ENCODE assay signal across 8 mouse cellular contexts in genomic region chr5:117628351-117628750, GRCm38 (mm10).
DNase-seq lines count a peak whose midpoint lies in the region; ATAC-seq and TF ChIP-seq lines count a peak whose summit lies in the region.

No protein-coding gene starts in this region.

- H3K4me1 ChIP-seq in intestine, embryonic 14.5 days (replicated peaks; ENCODE audit: control insufficient read depth, insufficient read depth, low read length) = no peaks in the 10 kb centered on the region
- no peaks in the 10 kb centered on the region for H3K4me1 ChIP-seq in intestine, embryonic 16.5 days (ENCODE audit: control insufficient read depth, insufficient read depth, low read length)
- no peaks in the 10 kb centered on the region; a peak in 1 of 4 replicates for H3K4me1 ChIP-seq in ES-E14 (ENCODE audit: control insufficient read depth in 2 of 2, insufficient read depth in 2 of 2, low read length in 2 of 2, poor library complexity in 1 of 2)
- no peaks in the 10 kb centered on the region for H3K4me1 ChIP-seq in liver, postnatal 0 days (ENCODE audit: insufficient read depth)

- in situ Hi-C loops in ES-E14 (cut with MboI; ENCODE audit: low sequenced_read_pairs in 2 of 2, unreplicated experiment in 2 of 2) = no loop called here

- no peak overlapping the region for H3K9ac ChIP-seq in intestine, embryonic 14.5 days (ENCODE audit: low read length)
- H3K9ac ChIP-seq in intestine, embryonic 16.5 days (ENCODE audit: low read depth, low read length) = no peak overlapping the region
- no peak overlapping the region for H3K9ac ChIP-seq in ES-E14 (ENCODE audit: insufficient read depth, low read depth, low read length, poor library complexity, severe bottlenecking)
- H3K9ac ChIP-seq in liver, postnatal 0 days (replicated peaks) = no peak overlapping the region

- H3K27ac ChIP-seq in intestine, embryonic 14.5 days (ENCODE audit: low read depth) = no peak overlapping the region
- no peak overlapping the region for H3K27ac ChIP-seq in intestine, embryonic 16.5 days (ENCODE audit: low read length)
- no peak overlapping the region for H3K27ac ChIP-seq in ES-E14 (ENCODE audit: insufficient read depth, low read depth, low read length, poor library complexity, severe bottlenecking)
- H3K27ac ChIP-seq in liver, postnatal 0 days (ENCODE audit: low read depth) = no peak overlapping the region

- TF ChIP-seq CTCF in liver, postnatal 0 days (IDR thresholded peaks at IDR 0.05; ENCODE audit: low read depth) = peak; percentile 33

- no peak for TF ChIP-seq EP300 in liver, postnatal 0 days (IDR thresholded peaks at IDR 0.05; ENCODE audit: low read depth)

- no peaks in the 10 kb centered on the region for H3K36me3 ChIP-seq in intestine, embryonic 14.5 days (ENCODE audit: control insufficient read depth, insufficient read depth, low read length)
- no peaks in the 10 kb centered on the region for H3K36me3 ChIP-seq in intestine, embryonic 16.5 days (ENCODE audit: control insufficient read depth, insufficient read depth, low read length)
- H3K36me3 ChIP-seq in ES-E14 (ENCODE audit: control insufficient read depth, insufficient read depth, low read length, poor library complexity, severe bottlenecking) = no peaks in the 10 kb centered on the region
- no peaks in the 10 kb centered on the region for H3K36me3 ChIP-seq in liver, postnatal 0 days (replicated peaks; ENCODE audit: insufficient read depth, low read length)

- no peak overlapping the region for H3K4me2 ChIP-seq in intestine, embryonic 14.5 days (ENCODE audit: low read length)
- no peak overlapping the region for H3K4me2 ChIP-seq in intestine, embryonic 16.5 days (ENCODE audit: low read depth, low read length)
- H3K4me2 ChIP-seq in liver, postnatal 0 days (ENCODE audit: low read depth, low read length) = no peak overlapping the region

- 58% methylated on average over 7 of the region's 7 CpGs for WGBS in intestine, embryonic 14.5 days
- WGBS in intestine, embryonic 16.5 days = 51% methylated on average over 7 of the region's 7 CpGs
- 35% methylated on average over 7 of the region's 7 CpGs for WGBS in liver, postnatal 0 days (ENCODE audit: insufficient replicate concordance)

- DNase-seq in intestine, embryonic 14.5 days (ENCODE audit: low spot score) = peak; percentile 76
- peak; percentile 58 for DNase-seq in ES-E14 (ENCODE audit: low read depth, low spot score)
- DNase-seq in cerebellum, postnatal 10 days = peak; percentile 64 to 76
- DNase-seq in kidney, postnatal 10 days = peak; percentile 66
- DNase-seq in liver, postnatal 0 days = peak; percentile 56
- DNase-seq in thymus, postnatal 25 days = peak; percentile 16
- no peak for DNase-seq in heart, adult 18-20 months

- ATAC-seq in intestine, embryonic 14.5 days (replicated peaks; ENCODE audit: low FRiP score, low TSS enrichment, low read depth) = no peak
- no peak for ATAC-seq in intestine, embryonic 16.5 days
- ATAC-seq in liver, postnatal 0 days = no peak

- no peaks in the 10 kb centered on the region for H3K27me3 ChIP-seq in intestine, embryonic 14.5 days (replicated peaks; ENCODE audit: control insufficient read depth, insufficient read depth, low read length)
- H3K27me3 ChIP-seq in intestine, embryonic 16.5 days (replicated peaks; ENCODE audit: control insufficient read depth, insufficient read depth, low read length) = no peaks in the 10 kb centered on the region
- no peaks in the 10 kb centered on the region for H3K27me3 ChIP-seq in liver, postnatal 0 days (ENCODE audit: insufficient read depth, low read length)

- no peaks in the 10 kb centered on the region for H3K9me3 ChIP-seq in intestine, embryonic 14.5 days (ENCODE audit: control insufficient read depth, low read length)
- no peaks in the 10 kb centered on the region for H3K9me3 ChIP-seq in intestine, embryonic 16.5 days (ENCODE audit: control insufficient read depth, low read length)
- no peaks in the 10 kb centered on the region for H3K9me3 ChIP-seq in ES-E14 (ENCODE audit: control insufficient read depth, insufficient read depth, low read depth, low read length)
- H3K9me3 ChIP-seq in liver, postnatal 0 days (ENCODE audit: low read length) = no peaks in the 10 kb centered on the region

- no peak overlapping the region for H3K4me3 ChIP-seq in intestine, embryonic 14.5 days (ENCODE audit: low read depth, low read length)
- H3K4me3 ChIP-seq in intestine, embryonic 16.5 days (ENCODE audit: low read length) = no peak overlapping the region
- H3K4me3 ChIP-seq in ES-E14 (ENCODE audit: insufficient read depth in 1 of 2, low read depth in 1 of 2, low read length in 2 of 2, poor library complexity in 1 of 2, severe bottlenecking in 1 of 2) = no peak overlapping the region
- H3K4me3 ChIP-seq in liver, postnatal 0 days (ENCODE audit: low read depth, low read length) = no peak overlapping the region

TF ChIP-seq in ES-E14, 5 proteins besides CTCF, POLR2A, EP300 and RAD21:
- no peak for TF ChIP-seq ZC3H11A (IDR thresholded peaks at IDR 0.05; ENCODE audit: borderline replicate concordance, low read depth, low read length)
- TF ChIP-seq MAFK (IDR thresholded peaks at IDR 0.05; ENCODE audit: insufficient read depth, low read depth, low read length) = no peak
- TF ChIP-seq ZNF384 (IDR thresholded peaks at IDR 0.05; ENCODE audit: low read depth, low read length) = no peak
- no peak for TF ChIP-seq CHD2 (IDR thresholded peaks at IDR 0.05; ENCODE audit: low read depth, low read length)
- no peak for TF ChIP-seq HCFC1 (IDR thresholded peaks at IDR 0.05; ENCODE audit: borderline replicate concordance, insufficient read depth, low read length)
TF ChIP-seq in ES-E14: peak in this region for 0.

Comparison
In these comparisons a context has a peak if more than half of its experiments do, and no peak if none do; other contexts are left out.
1. DNase-seq: peak in intestine, embryonic 14.5 days (single experiment), ES-E14 (single experiment), cerebellum, postnatal 10 days (2 of 2), kidney, postnatal 10 days (single experiment), liver, postnatal 0 days (single experiment) and thymus, postnatal 25 days (single experiment); none in heart, adult 18-20 months (0 of 2).